Mouse (Mus musculus) neural tube, embryonic 14.5 days (tissue): ENCODE data around the gene Tenm3. TPM values are rescaled to one million over a fixed set of nuclear protein-coding genes. Genes with fewer than 3 reads are reported as not detected.
"Not testable (repeated sequence)": the region's sequence is repeated elsewhere in the genome, so short reads cannot be mapped to it uniquely, and the experiment has no call there.

Experiments used
- ATAC-seq: fragments of 200-750 bp; cut with Nextera tagmentation; 2 replicates; pipeline ENCODE4 v1.8.0; 2017; ENCODE audit warnings: low read depth, mild to moderate bottlenecking, moderate TSS enrichment, moderate library complexity
- H3K27ac ChIP-seq: fragments of 300-500 bp; sonication (generic); 2 replicates; pipeline ENCODE4 v1.5.1; 2014; ENCODE audit warnings: low read depth, mild to moderate bottlenecking, control low read depth, low read length, moderate library complexity, mixed read lengths
- H3K27me3 ChIP-seq: fragments of 300-500 bp; sonication (generic); 2 replicates; pipeline ENCODE4 v1.6.1; 2014; ENCODE audit warnings: low read length; ENCODE audit not compliant: control insufficient read depth, insufficient read depth
- H3K36me3 ChIP-seq: fragments of 300-500 bp; sonication (generic); 2 replicates; pipeline ENCODE4 v1.6.1; 2014; ENCODE audit warnings: low read length, mixed read lengths; ENCODE audit not compliant: control insufficient read depth, insufficient read depth
- H3K4me1 ChIP-seq: fragments of 300-500 bp; sonication (generic); 2 replicates; pipeline ENCODE4 v1.6.1; 2014; ENCODE audit warnings: low read length; ENCODE audit not compliant: control insufficient read depth, insufficient read depth
- H3K4me2 ChIP-seq: fragments of 300-500 bp; sonication (generic); 2 replicates; pipeline ENCODE4 v1.6.1; 2014; ENCODE audit warnings: mild to moderate bottlenecking, low read depth, low read length, control low read depth
- H3K4me3 ChIP-seq: fragments of 300-500 bp; sonication (generic); 2 replicates; pipeline ENCODE4 v1.5.1; 2014; ENCODE audit warnings: low read depth, low read length, control low read depth, mixed read lengths
- H3K9ac ChIP-seq: fragments of 300-500 bp; sonication (generic); replicated peaks from 2 replicates; pipeline ENCODE4 v1.6.1; 2014; ENCODE audit warnings: low read depth, mild to moderate bottlenecking, control low read depth, low read length, mixed read lengths
- H3K9me3 ChIP-seq: fragments of 300-500 bp; sonication (generic); 2 replicates; pipeline ENCODE4 v1.6.1; 2016; ENCODE audit warnings: low read length; ENCODE audit not compliant: control insufficient read depth
- WGBS: fragments of 180-500 bp; shearing (Covaris S2); extraction: QIAGEN DNeasy Blood & Tissue Kit; methylation state at CpG from one replicate; pipeline ENCODE4 v1.1.7; 2014; 5-methylcytosine and 5-hydroxymethylcytosine counted together
- polyA plus RNA-seq: library from polyadenylated mRNA; unstranded; fragments of >200 nt; fragmentation: Nextera tagmentation; extraction: Ambion mirVana; gene quantifications from 2 replicates; pipeline ENCODE4 v1.2.1, GENCODE M21; 2014

Gene Tenm3
- polyA plus RNA-seq, 1 experiment from 2014 or later = 68.9 TPM

DNA sequence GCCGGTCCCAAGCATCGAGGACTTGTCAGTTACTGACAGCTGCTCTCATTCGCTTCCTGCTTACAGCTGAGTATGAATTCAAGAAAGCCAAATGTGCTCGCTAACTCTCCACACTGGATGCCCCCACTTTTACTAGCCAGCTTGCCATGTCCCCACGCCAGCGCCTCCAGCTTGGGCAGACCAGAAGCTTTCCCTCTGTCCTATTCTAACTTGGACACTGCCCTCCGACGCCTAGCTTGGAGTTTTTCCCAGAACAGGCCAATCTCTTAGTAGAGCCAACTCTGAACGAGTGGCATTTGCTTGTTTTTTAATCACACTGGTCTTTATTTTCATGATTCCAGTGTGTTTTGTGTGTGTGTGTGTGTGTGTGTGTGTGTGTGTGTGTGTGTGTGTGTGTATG, 644.6 kb downstream of the Tenm3 start:
- no peak for ATAC-seq
- Histone ChIP-seq H3K27ac (no peak overlapping the region), H3K36me3 (no peaks in the 10 kb centered on the region), H3K9ac (no peak overlapping the region), H3K27me3 (no peaks in the 10 kb centered on the region), H3K9me3 (no peaks in the 10 kb centered on the region), H3K4me3 (no peak overlapping the region), H3K4me2 (no peak overlapping the region), H3K4me1 (peaks cover 4% of the 10 kb centered on the region; the same call in 1 of the 2 replicates)
- 95% methylated on average over 9 of the region's 9 CpGs for WGBS

DNA sequence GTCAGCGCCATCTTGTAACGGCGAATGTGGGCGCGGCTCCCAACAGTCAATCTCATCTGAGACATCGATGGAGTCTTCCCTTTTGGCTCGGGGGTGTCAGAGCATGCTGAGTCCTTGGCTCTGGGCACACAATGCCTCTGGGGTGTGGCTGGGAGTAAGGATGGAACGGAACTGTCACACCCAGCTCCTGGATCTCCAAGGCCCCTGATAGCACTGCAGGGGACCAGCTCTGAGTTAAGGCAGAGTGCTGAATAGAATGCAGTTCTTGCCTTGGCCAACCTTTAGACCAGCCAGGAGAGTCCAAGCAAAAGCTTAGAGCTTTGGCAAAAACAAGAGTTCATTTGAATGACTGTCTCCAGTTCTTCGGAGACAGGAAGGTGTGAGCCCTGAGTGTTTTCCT, 647.8 kb downstream of the Tenm3 start:
- no peak overlapping the region for H3K27ac ChIP-seq
- no peaks in the 10 kb centered on the region for H3K27me3 ChIP-seq
- no peaks in the 10 kb centered on the region for H3K36me3 ChIP-seq
- no peak overlapping the region for H3K4me3 ChIP-seq
- no peaks in the 10 kb centered on the region for H3K9me3 ChIP-seq
- ATAC-seq = no peak
- H3K4me1 ChIP-seq = no peaks in the 10 kb centered on the region
- no peak overlapping the region for H3K9ac ChIP-seq
- no peak overlapping the region for H3K4me2 ChIP-seq
- WGBS = 96% methylated on average over 9 of the region's 9 CpGs

DNA sequence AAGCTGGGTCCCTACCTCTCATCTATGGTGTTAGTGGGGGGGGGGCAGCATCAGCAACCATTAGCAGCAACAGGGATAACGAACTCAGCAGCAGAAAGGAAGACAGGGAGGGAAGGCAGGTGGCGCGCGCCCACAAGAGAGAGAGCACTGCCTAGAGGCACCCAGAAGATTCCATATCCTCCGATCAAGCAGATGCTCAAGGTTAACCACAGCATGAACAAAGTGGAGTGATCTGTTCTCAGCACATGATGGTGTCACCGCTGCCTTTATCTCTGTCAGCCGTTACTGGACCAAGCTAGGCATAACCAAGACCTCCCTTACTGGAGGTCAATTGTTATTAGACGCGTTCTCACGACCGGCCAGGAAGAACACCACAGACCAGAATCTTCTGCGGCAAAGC, 655.2 kb downstream of the Tenm3 start:
- Histone ChIP-seq H3K4me2 (no peak overlapping the region), H3K27ac (no peak overlapping the region), H3K36me3 (no peaks in the 10 kb centered on the region), H3K27me3 (no peaks in the 10 kb centered on the region), H3K4me1 (no peaks in the 10 kb centered on the region), H3K9ac (no peak overlapping the region), H3K9me3 (no peaks in the 10 kb centered on the region), H3K4me3 (no peak overlapping the region)
- no peak for ATAC-seq
- 97% methylated on average over 12 of the region's 12 CpGs for WGBS

DNA sequence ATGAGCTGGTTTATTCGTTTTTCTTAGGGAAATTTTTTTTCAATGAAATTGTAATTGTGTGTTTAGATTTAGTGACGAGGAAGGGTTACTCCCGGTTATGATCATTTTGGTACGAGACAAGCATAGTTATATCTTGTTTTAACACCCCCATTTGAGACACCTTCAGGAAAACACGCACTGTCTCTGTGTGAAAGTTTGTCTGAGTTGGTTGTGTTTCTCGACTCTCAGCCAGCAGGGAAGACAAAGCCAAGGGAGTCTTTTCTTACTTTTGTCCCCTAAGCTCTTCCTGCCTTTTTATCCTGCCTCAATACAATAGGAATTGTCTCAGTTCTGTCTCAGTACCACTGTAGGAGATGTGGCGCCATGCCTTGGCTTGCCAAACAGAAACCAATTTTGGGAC, 660.0 kb downstream of the Tenm3 start:
- Histone ChIP-seq H3K27ac (no peak overlapping the region), H3K36me3 (no peaks in the 10 kb centered on the region), H3K27me3 (no peaks in the 10 kb centered on the region), H3K4me1 (no peaks in the 10 kb centered on the region), H3K9ac (no peak overlapping the region), H3K9me3 (no peaks in the 10 kb centered on the region), H3K4me2 (no peak overlapping the region), H3K4me3 (no peak overlapping the region)
- ATAC-seq = no peak
- WGBS = 83% methylated on average over 7 of the region's 7 CpGs

DNA sequence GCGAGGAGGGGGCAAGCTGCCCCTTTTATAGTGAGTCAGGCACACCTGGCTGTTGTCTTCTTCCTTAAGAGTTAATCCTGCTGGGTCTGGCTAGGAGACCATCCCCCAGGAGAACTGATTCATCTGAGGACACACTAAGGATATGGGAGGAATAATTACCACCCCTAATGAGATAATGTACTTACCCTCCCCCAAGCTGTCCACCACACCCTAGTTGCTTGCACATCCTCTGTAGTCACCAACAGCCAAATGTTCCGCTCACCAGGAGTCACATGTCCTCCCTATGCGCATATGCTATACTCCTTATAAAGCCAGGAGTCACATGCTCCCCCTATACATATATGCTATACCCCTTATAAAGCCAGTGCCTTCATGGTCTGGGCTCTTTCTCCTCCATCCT, 662.8 kb downstream of the Tenm3 start:
- no peak overlapping the region for H3K9ac ChIP-seq
- no peak overlapping the region for H3K4me3 ChIP-seq
- H3K9me3 ChIP-seq = no peaks in the 10 kb centered on the region
- 98% methylated on average over 3 of the region's 3 CpGs for WGBS
- no peak overlapping the region for H3K4me2 ChIP-seq
- no peak overlapping the region for H3K27ac ChIP-seq
- ATAC-seq = no peak
- no peaks in the 10 kb centered on the region for H3K27me3 ChIP-seq
- H3K4me1 ChIP-seq = no peaks in the 10 kb centered on the region
- H3K36me3 ChIP-seq = no peaks in the 10 kb centered on the region

DNA sequence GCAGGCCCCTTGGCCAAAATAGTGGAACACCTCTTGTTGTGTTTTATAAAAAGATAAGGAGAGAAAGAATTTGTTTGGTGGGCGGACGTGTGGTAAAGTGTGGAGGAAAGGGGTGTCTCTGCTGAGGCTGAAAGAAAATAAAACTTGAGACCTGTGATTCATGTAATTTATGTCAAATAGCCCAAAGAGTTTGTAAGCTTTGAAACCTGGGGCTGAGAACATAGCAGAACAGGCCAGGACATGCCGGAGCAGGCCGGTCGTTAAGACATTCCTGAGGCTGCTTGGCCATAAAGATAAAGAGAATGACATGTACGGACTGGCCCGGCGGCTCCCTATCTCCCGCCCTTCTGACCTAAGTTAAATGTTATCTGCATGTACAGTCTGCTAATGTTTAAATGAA, 663.6 kb downstream of the Tenm3 start:
- not testable (repeated sequence) for H3K9ac ChIP-seq, H3K9me3 ChIP-seq, H3K4me2 ChIP-seq, H3K27me3 ChIP-seq, H3K4me3 ChIP-seq, H3K36me3 ChIP-seq, H3K27ac ChIP-seq, ATAC-seq, H3K4me1 ChIP-seq
- 90% methylated on average over 9 of the region's 9 CpGs for WGBS

DNA sequence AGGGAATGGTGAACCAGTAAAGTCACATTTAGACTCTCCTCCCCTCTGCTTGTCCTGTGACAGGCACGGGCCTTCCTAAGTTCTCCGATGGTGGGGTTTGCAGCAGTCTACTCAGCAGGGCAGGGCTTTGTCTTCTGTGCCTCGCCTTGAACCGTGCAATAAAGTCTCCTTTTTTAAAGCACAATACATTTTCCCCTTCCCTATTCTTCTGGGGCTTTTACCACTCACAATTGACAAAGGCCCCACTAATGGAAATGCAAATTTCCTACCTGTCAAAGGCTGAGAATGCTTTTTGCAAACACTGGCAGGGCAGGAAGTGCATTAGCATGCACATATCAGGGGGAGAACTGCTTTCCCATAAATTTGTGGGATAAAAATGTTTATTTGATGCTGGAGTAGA, 664.8 kb downstream of the Tenm3 start:
- Histone ChIP-seq H3K9me3 (no peaks in the 10 kb centered on the region), H3K27me3 (no peaks in the 10 kb centered on the region), H3K9ac (no peak overlapping the region), H3K4me1 (no peaks in the 10 kb centered on the region), H3K27ac (no peak overlapping the region), H3K4me2 (no peak overlapping the region), H3K4me3 (no peak overlapping the region), H3K36me3 (no peaks in the 10 kb centered on the region)
- 6% methylated on average over 4 of the region's 4 CpGs for WGBS
- no peak for ATAC-seq

DNA sequence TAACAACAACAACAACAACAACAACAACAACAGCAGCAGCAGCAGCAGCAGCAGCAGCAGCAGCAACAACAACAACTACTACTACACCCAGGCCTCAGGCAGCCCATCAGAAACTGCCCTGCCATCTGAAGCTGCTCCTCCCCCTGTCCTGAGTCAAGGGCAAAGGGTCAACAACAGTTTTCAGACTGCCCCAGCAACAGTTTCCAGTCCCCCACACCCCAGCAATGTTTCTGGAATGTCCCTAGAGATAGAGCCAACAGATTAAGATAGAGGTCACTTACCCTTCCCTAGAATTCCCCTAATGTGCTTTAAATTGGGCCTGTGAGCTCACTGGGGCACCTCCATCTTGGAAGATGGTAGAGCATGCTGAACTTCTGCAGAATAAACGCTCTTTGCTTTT, 665.9 kb downstream of the Tenm3 start:
- Histone ChIP-seq H3K4me2 (no peak overlapping the region), H3K27ac (no peak overlapping the region), H3K9ac (no peak overlapping the region), H3K9me3 (no peaks in the 10 kb centered on the region), H3K4me3 (no peak overlapping the region), H3K4me1 (no peaks in the 10 kb centered on the region), H3K27me3 (no peaks in the 10 kb centered on the region), H3K36me3 (no peaks in the 10 kb centered on the region)
- ATAC-seq = no peak
- WGBS = 96% methylated on average over 1 of the region's 1 CpGs
